Mouse (Mus musculus): Measurements from ENCODE around the gene Bmyc. TPM values are rescaled to one million over a fixed set of nuclear protein-coding genes. Genes with fewer than 3 reads are reported as not detected.
A peak's percentile ranks its signal among the peaks of the same experiment; 100 is the strongest.

Gene Bmyc
- 1 to 10 TPM in 7 of 26 experiments, under 1 TPM in 3, not detected in 16; 0.93 to 4.5 (median 1.2) TPM for total RNA-seq (2018; cell fraction: chromatin; rRNA removed)
- 10 to 100 TPM in 12 of 26 experiments, 1 to 10 TPM in 14; 2.1 to 21.6 (median 7.6) TPM for total RNA-seq (2018; cell fraction: cytosol; rRNA removed)
- total RNA-seq (2018; cell fraction: nucleus; rRNA removed), result 10 to 100 TPM in 1 of 26 experiments, 1 to 10 TPM in 19, under 1 TPM in 5, not detected in 1; 0.54 to 16.1 (median 2.1) TPM
- polyA plus RNA-seq (2018), result 8.6 to 19.6 TPM (median 15.7 TPM) in 3 replicates

DNA sequence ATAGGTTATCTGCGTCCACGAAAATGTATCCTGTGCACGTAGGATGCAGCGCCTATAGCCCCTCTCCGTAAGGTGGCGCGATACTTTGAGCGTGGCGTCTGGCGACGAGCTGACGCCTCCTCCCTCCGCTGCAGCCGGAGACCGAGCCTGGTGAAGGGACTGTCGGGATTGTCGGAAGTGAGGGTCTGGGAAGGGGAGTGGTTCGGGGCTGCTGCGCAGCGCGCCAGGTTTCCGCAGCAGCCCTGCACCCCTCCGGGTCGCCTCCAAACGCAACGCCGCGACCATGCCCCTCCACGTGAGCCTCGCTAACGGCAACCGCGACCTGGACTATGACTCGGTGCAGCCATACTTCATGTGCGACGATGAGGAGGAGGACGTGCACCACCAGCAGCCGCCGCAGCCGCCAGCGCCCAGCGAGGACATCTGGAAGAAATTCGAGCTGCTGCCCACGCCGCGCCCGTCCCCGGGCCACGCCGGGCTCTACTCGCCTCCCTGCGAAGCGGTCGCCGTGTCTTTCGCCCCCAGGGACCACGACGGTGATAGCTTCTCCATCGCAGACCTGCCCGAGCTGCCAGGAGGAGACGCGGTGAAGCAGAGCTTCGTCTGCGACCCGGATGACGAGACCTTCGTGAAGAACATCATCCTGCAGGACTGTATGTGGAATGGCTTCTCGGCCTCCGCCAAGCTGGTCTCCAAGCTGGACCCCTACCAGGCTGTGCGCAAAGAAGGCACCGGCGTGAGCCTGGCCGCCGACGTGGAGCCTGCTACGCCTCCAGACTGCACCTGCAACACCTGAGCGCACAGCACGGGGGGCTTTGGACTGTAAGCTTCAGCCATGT, at the start of gene Bmyc:
Bmyc (plus strand) TSS at position 97 of the 839 bp plus-strand sequence.
- under 1% methylated on average over 72 of the region's 78 CpGs for WGBS (ENCODE audit: missing documents)
- H3K36me3 ChIP-seq (ENCODE audit: inconsistent target), result no peaks in the 10 kb centered on the region
- no peaks in the 10 kb centered on the region for H3K79me2 ChIP-seq (ENCODE audit: inconsistent target)
- H3K4me3 ChIP-seq (ENCODE audit: inconsistent target), result peak within 1 kb of the TSS; percentile 46
- H3K27ac ChIP-seq, result no peak within 1 kb of the TSS

DNA sequence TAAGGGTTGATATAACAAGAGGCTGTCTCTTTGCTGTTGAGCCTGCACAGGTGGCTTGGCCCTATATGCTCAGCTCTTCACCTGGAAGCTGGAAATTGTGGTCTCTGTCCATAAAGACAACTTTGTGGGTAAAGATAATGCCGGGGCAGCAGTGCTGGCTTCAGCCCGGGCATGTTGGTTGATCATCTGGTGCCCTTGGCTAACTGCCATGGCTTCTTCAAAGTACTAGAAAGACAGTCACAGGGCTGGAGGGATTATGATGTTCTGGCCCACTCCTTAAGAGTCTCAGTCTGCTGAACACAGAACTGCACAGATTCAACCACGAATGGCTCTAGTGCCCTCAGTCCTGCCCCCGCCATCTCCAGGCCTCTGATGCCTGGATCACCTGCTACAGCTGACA, 49.3 kb upstream of the Bmyc start:
- H3K4me3 ChIP-seq (ENCODE audit: inconsistent target), result no peak overlapping the region
- no peak overlapping the region for H3K27ac ChIP-seq
- no peaks in the 10 kb centered on the region for H3K36me3 ChIP-seq (ENCODE audit: inconsistent target)
- 78% methylated on average over 4 of the region's 4 CpGs for WGBS (ENCODE audit: missing documents)
- no peaks in the 10 kb centered on the region for H3K79me2 ChIP-seq (ENCODE audit: inconsistent target)

DNA sequence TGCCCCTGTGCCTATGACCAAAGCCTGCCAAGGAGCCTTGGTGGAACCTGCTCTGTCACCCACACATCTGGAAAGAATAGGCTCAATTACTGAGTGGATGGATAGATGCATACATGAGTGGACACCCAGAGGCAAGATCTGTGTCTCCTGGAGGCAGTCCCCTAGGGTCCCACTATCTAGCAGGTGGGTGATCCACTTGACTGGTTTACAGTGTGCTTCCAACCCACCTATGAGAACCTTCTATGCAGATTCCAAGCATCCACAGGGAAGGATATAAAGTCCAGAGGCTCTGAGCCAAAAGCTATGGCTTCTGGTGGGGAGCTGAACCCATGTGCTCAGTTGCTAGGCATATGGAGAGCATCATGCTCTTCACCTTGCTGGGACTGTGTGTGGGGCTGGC, 48.9 kb upstream of the Bmyc start, which contains the start of gene Lcn5:
Lcn5 (plus strand) TSS at position 301 of the 400 bp plus-strand sequence.
- Histone ChIP-seq H3K36me3 (ENCODE audit: inconsistent target) (no peaks in the 10 kb centered on the region), H3K4me3 (ENCODE audit: inconsistent target) (no peak within 1 kb of the TSS), H3K27ac (no peak within 1 kb of the TSS), H3K79me2 (ENCODE audit: inconsistent target) (no peaks in the 10 kb centered on the region)

DNA sequence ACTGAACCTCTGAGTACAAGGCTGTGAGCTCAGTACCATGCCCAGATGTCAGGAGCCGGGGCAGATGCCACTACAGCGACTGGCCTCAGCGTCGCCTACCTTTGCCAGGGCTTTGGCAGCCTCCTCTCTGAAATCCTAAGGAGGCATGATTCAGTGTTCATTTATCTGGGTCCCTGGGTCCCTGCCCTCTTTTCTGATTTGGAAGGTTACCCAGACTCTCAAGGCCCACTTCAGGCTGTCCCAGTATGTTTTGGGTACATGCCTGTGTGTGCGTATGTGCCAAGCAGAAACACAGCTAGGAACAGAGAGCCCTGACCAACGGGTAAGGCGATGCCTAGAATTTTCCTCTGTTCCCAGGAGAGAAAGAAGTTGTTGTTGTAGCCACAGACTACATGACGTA, 46.3 kb upstream of the Bmyc start:
- Histone ChIP-seq H3K27ac (no peak overlapping the region), H3K4me3 (ENCODE audit: inconsistent target) (no peak overlapping the region), H3K79me2 (ENCODE audit: inconsistent target) (no peaks in the 10 kb centered on the region), H3K36me3 (ENCODE audit: inconsistent target) (no peaks in the 10 kb centered on the region)
- WGBS (ENCODE audit: missing documents), result 92% methylated on average over 8 of the region's 8 CpGs

DNA sequence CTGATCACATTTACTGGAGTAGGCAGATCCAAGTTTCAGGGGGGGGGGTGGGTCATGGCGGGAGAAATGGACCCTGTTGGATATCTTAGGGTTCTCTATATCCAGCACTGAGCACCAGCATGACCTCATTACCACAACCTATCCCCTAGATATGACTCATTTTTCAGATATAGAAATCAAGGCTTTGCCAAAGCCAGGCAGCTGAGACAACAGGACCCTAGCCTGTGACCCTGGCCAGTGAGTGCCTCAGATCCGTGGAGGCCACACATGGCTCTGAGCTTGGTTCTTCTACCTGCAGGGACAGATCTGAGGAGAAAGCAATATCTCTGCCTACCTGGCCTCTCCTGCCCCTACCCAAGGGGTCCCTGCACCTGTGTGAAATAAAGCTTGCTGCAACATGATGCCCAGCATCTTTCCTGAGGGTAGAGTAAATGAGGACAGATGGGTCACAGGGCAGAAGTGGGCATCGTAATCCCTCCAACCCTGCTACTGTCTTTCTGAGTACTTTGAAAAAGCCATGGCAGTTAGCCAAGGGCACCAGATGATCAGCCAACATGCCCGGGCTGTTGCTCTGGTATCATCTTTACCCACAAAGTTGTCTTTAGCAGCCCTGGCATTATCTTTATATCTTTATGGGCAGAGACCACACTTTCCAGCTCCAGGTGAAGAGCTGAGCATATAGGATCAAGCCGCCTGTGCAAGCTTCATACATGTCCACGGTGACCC, 45.1 kb upstream of the Bmyc start:
- no peak overlapping the region for H3K27ac ChIP-seq
- H3K4me3 ChIP-seq (ENCODE audit: inconsistent target), result no peak overlapping the region
- 82% methylated on average over 6 of the region's 6 CpGs for WGBS (ENCODE audit: missing documents)
- no peaks in the 10 kb centered on the region for H3K36me3 ChIP-seq (ENCODE audit: inconsistent target)
- no peaks in the 10 kb centered on the region for H3K79me2 ChIP-seq (ENCODE audit: inconsistent target)

DNA sequence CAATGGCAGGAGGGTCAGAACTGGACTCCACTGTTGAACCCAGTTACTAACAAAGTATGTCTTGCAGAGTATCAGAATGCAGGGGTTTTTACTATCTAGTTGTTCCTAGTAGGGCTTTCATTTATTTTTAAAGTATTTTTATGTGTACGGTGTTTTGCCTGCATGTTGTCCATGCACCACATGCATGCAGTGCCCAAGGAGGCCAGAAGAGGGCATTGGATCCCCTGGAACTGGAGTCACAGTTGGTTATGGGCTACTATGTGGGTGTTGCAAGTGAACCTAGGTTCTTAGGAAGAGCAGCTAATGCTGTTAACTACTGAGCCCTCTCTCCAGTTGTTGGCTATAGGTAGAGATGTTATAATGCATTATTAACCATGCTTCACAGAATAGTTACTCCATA, 43.0 kb upstream of the Bmyc start:
- H3K27ac ChIP-seq, result no peak overlapping the region
- no peaks in the 10 kb centered on the region for H3K36me3 ChIP-seq (ENCODE audit: inconsistent target)
- WGBS (ENCODE audit: missing documents), result 40% methylated on average over 1 of the region's 1 CpGs
- H3K4me3 ChIP-seq (ENCODE audit: inconsistent target), result no peak overlapping the region
- H3K79me2 ChIP-seq (ENCODE audit: inconsistent target), result no peaks in the 10 kb centered on the region

DNA sequence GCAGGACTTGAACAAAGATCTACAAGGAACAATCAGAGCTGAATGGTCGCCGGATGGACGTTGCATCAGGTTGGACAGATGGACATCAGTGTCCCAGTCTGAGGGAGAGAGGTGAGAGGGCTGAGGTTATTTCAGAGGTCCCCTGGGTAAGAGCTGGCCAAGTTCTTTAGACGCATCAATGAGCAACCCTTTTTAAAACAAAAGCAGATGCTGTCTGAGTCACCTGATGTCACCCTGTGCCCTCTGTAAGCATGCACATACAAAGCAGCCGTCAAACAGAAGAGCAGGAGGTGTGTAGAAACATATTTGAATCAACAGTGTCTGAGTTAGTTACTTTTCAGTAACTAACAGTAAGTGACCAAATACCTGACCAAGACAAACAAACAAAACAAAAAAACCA, 42.4 kb upstream of the Bmyc start:
- H3K27ac ChIP-seq, result no peak overlapping the region
- no peaks in the 10 kb centered on the region for H3K36me3 ChIP-seq (ENCODE audit: inconsistent target)
- WGBS (ENCODE audit: missing documents), result 92% methylated on average over 5 of the region's 5 CpGs
- H3K79me2 ChIP-seq (ENCODE audit: inconsistent target), result no peaks in the 10 kb centered on the region
- H3K4me3 ChIP-seq (ENCODE audit: inconsistent target), result no peak overlapping the region

DNA sequence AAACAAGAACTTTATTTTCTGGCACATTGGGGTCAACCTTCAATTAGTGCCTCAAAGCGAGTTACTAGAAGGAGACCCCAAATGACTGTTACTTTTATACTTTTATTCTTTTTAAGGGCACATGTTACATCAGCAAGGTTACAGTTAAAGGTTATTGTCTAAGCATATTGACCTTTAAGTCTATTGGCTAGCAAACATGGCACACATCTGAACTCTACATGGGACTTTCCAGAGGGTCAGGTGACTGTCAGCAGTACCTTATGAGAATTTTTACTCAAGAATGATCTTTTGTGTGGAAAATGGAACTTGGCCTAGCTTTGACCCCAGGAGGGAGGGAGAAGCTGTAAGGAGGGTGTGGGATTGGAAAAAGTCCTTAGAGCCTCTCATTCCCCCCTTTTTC, 40.0 kb upstream of the Bmyc start:
- Histone ChIP-seq H3K4me3 (ENCODE audit: inconsistent target) (no peak overlapping the region), H3K79me2 (ENCODE audit: inconsistent target) (no peaks in the 10 kb centered on the region), H3K27ac (no peak overlapping the region), H3K36me3 (ENCODE audit: inconsistent target) (no peaks in the 10 kb centered on the region)
- WGBS (ENCODE audit: missing documents), result 71% methylated on average over 1 of the region's 1 CpGs

DNA sequence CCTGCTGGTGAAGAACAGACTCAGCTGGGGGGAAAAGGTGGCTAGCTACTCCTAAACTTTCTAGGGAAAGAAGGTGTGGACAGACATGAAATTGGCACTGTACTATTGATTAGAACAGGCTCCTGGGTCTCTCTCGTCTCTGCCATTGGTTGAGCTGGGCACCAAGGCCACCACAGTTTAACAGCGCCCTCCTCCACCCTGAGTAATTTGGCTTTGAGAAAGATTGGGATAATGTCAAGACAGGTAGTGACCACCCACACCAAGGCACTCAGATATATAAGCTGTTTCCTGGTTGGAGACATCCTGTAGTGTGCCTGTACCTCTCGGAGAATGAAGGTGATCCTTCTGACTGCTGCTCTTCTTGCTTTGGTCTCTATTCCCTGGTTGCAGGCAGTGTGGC, 30.1 kb upstream of the Bmyc start, which contains the start of gene Lcn6:
Lcn6 (plus strand) TSS at position 301 of the 400 bp plus-strand sequence.
- no peak within 1 kb of the TSS for H3K27ac ChIP-seq
- H3K36me3 ChIP-seq (ENCODE audit: inconsistent target), result no peaks in the 10 kb centered on the region
- H3K79me2 ChIP-seq (ENCODE audit: inconsistent target), result no peaks in the 10 kb centered on the region
- H3K4me3 ChIP-seq (ENCODE audit: inconsistent target), result no peak within 1 kb of the TSS
- 98% methylated on average over 3 of the region's 3 CpGs for WGBS (ENCODE audit: missing documents)

DNA sequence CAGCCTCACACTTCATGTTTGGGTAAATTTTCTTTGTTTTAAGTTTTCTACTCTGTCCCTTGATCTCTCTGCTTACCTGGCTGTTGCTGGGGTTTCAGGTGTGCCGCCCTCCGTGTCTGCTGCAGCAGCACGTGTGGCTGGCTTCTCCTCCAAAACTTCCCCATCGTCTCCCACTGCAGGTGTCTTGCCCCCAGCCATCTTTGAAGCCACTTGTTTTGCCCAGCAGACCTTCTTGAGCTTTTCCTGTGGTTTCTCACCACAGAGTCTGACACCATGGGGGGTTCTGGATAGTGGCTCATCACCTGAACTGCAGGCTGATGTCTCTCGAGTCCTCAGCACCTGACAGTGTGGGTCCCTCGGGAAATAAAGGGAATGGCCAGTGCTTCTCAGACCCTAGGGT, 27.0 kb upstream of the Bmyc start:
- H3K79me2 ChIP-seq (ENCODE audit: inconsistent target), result no peaks in the 10 kb centered on the region
- 78% methylated on average over 6 of the region's 6 CpGs for WGBS (ENCODE audit: missing documents)

DNA sequence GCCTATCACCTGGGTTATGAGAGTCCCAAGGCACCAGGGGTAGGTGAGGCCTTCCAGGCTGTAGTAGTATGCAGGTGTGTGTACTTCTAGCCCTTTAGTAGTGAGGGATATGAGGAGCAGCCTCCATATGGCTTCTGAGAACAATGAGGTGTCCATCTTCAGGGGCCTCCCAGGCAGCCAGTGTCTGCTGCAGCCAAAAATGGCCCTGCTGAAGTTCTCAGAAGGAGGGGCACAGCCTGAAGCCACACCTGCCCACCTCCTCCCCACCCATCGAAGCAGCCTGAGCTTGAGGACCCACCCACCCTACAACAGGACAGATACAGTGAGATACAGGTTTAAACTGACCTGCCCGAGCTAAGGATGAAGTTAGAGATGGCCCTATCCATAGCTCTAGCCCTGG, 24.1 kb upstream of the Bmyc start, which contains the start of gene Lcn10:
Lcn10 (plus strand) TSS at position 301 of the 400 bp plus-strand sequence.
- H3K27ac ChIP-seq, result no peak within 1 kb of the TSS
- H3K79me2 ChIP-seq (ENCODE audit: inconsistent target), result no peaks in the 10 kb centered on the region
- H3K4me3 ChIP-seq (ENCODE audit: inconsistent target), result no peak within 1 kb of the TSS
- WGBS (ENCODE audit: missing documents), result 85% methylated on average over 2 of the region's 2 CpGs
- no peaks in the 10 kb centered on the region for H3K36me3 ChIP-seq (ENCODE audit: inconsistent target)

More for the DNA sequence above, 27.0 kb upstream of the Bmyc start:
- H3K36me3 ChIP-seq (ENCODE audit: inconsistent target), result no peaks in the 10 kb centered on the region
- H3K27ac ChIP-seq, result no peak overlapping the region
- H3K4me3 ChIP-seq (ENCODE audit: inconsistent target), result no peak overlapping the region

DNA sequence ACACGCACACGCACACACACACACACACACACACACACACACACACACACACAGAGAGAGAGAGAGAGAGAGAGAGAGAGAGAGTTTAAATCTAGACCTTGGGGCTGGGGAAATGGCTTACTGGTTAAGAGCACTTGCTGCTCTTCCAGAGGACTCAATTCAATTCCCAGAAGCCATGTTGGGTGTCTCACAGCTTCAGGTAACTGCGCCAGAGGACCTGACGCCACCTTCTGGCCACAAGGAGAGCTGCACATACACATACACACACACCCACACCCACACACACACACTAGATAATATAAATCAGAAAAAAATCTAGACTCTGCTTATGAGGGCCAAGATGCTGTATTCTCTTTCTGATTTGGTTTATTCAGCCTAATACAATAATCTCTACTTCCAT, 19.6 kb upstream of the Bmyc start:
- 55% methylated on average over 2 of the region's 4 CpGs for WGBS (ENCODE audit: missing documents)
- no peak overlapping the region for H3K4me3 ChIP-seq (ENCODE audit: inconsistent target)
- H3K36me3 ChIP-seq (ENCODE audit: inconsistent target), result no peaks in the 10 kb centered on the region
- no peak overlapping the region for H3K27ac ChIP-seq
- H3K79me2 ChIP-seq (ENCODE audit: inconsistent target), result no peaks in the 10 kb centered on the region

DNA sequence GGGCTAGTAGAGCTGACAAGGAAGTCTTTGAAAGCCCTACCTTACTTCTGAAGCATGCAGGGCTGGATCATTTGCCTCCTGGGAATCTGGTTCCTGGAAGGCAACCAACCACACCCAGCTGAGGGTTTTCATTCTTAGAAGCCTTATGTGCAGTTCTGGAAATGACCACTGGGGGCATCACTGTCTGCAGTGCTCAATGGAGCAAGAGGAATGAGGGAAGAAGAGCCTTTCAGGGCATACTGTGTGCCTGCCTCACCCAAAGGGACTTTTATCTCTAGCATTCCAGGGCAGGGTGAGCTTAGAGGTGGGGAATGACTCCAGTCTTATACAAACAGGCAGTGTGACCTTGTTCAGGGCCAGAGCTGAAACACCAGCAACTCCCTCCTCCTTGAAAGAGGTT, 11.9 kb upstream of the Bmyc start:
- Histone ChIP-seq H3K79me2 (ENCODE audit: inconsistent target) (no peaks in the 10 kb centered on the region), H3K27ac (no peak overlapping the region)

DNA sequence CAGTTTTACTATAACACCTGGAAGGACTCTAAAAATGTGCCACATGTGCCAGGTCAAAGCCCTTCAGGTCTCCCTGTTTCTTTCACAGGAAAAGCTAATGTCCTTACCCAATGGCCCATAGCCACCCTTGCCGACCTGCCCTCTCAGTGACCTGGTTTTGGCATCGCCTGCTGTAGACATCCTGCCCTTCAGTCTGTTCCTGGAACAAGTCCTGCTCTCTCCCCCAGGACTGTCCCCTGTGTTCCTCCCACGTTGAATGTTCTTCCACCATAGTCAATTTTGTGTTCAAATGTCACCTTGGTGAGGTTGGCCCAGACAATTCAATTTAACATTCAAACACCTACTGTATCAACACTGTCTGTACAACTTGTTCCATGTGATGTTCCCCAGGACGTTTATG, 9.6 kb upstream of the Bmyc start:
- 86% methylated on average over 4 of the region's 4 CpGs for WGBS (ENCODE audit: missing documents)
- Histone ChIP-seq H3K36me3 (ENCODE audit: inconsistent target) (no peaks in the 10 kb centered on the region), H3K4me3 (ENCODE audit: inconsistent target) (no peak overlapping the region), H3K79me2 (ENCODE audit: inconsistent target) (no peaks in the 10 kb centered on the region), H3K27ac (no peak overlapping the region)

More for the DNA sequence above, 11.9 kb upstream of the Bmyc start:
- no peak overlapping the region for H3K4me3 ChIP-seq (ENCODE audit: inconsistent target)
- H3K36me3 ChIP-seq (ENCODE audit: inconsistent target), result no peaks in the 10 kb centered on the region

DNA sequence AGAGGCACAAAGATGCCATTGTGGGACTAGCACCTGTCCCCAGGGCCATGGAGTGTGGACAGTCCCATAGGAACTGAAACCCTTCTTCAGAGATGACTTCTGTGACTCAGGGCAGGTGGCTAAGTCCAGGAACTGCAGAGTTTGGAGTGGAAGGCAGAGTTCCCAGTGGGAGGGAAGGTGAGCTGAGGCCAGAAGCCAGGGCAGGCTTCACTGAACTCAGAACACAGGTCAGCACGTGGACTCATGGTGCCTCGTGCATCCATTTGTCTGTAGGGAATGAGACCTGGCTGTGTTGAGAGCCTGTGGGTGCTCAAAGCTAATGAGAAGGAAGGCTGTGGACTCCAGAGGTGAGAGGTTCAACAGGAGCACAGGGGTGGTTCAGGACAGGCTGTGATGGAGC, 7.8 kb upstream of the Bmyc start:
- Histone ChIP-seq H3K79me2 (ENCODE audit: inconsistent target) (no peaks in the 10 kb centered on the region), H3K27ac (no peak overlapping the region), H3K4me3 (ENCODE audit: inconsistent target) (no peak overlapping the region), H3K36me3 (ENCODE audit: inconsistent target) (no peaks in the 10 kb centered on the region)
- WGBS (ENCODE audit: missing documents), result 85% methylated on average over 2 of the region's 2 CpGs

Measured in macrophage (primary cell).